Mouse (Mus musculus): ENCODE results near the gene Eif4a1.

- TF ChIP-seq CTCF (IDR thresholded peaks at IDR 0.05; ENCODE audit: control insufficient read depth, insufficient read depth, insufficient replicate concordance, low read depth, low read length) = no peak
- no peak for TF ChIP-seq POLR2A (IDR thresholded peaks at IDR 0.05; ENCODE audit: control insufficient read depth, low read depth, low read length)
Observed at GRCm38 (mm10) chr11:69620394-69621081, 51.7 kb downstream of the Eif4a1 start.
